Mouse (Mus musculus) lung, embryonic 16.5 days (tissue): Measurements from ENCODE around the gene Plxnc1. TPM values are rescaled to one million over a fixed set of nuclear protein-coding genes. Genes with fewer than 3 reads are reported as not detected.

Source experiments
- ATAC-seq: fragments of 200-750 bp; cut with Nextera tagmentation; 2 replicates; pipeline ENCODE4 v1.8.0; 2017; ENCODE audit warnings: low read depth, mild to moderate bottlenecking, moderate library complexity
- H3K27ac ChIP-seq: fragments of 300-500 bp; sonication (generic); 2 replicates; pipeline ENCODE4 v1.5.1; 2014; ENCODE audit warnings: mild to moderate bottlenecking, control low read depth, low read length
- H3K27me3 ChIP-seq: fragments of 300-500 bp; sonication (generic); 2 replicates; pipeline ENCODE4 v1.6.1; 2014; ENCODE audit warnings: low read depth, low read length, mixed read lengths; ENCODE audit not compliant: control insufficient read depth, insufficient read depth
- H3K36me3 ChIP-seq: fragments of 300-500 bp; sonication (generic); 2 replicates; pipeline ENCODE4 v1.6.1; 2014; ENCODE audit warnings: low read length; ENCODE audit not compliant: control insufficient read depth, insufficient read depth
- H3K4me1 ChIP-seq: fragments of 300-500 bp; sonication (generic); replicated peaks from 2 replicates; pipeline ENCODE4 v1.6.1; 2014; ENCODE audit warnings: low read length, mixed read lengths; ENCODE audit not compliant: control insufficient read depth, insufficient read depth
- H3K4me2 ChIP-seq: fragments of 300-500 bp; sonication (generic); 2 replicates; pipeline ENCODE4 v1.6.1; 2014; ENCODE audit warnings: low read depth, low read length, control low read depth
- H3K4me3 ChIP-seq: fragments of 300-500 bp; sonication (generic); 2 replicates; pipeline ENCODE4 v1.5.1; 2014; ENCODE audit warnings: mild to moderate bottlenecking, low read length, control low read depth
- H3K9ac ChIP-seq: fragments of 300-500 bp; sonication (generic); 2 replicates; pipeline ENCODE4 v1.6.1; 2014; ENCODE audit warnings: low read length, control low read depth
- H3K9me3 ChIP-seq: fragments of 300-500 bp; sonication (generic); 2 replicates; pipeline ENCODE4 v1.6.1; 2016; ENCODE audit warnings: low read length; ENCODE audit not compliant: control insufficient read depth
- WGBS: fragments of 180-500 bp; shearing (Covaris S2); extraction: QIAGEN DNeasy Blood & Tissue Kit; methylation state at CpG from one replicate; pipeline ENCODE4 v1.1.7; 2014; 5-methylcytosine and 5-hydroxymethylcytosine counted together
- polyA plus RNA-seq: library from polyadenylated mRNA; unstranded; fragments of >200 nt; fragmentation: Nextera tagmentation; extraction: Ambion mirVana; gene quantifications from 2 replicates; pipeline ENCODE4 v1.2.1, GENCODE M21; 2015

Plxnc1 gene
- polyA plus RNA-seq, 1 experiment from 2014 or later = 5.8 TPM

- no peak overlapping the region for H3K4me3 ChIP-seq
- ATAC-seq = no peak
- H3K27me3 ChIP-seq = no peaks in the 10 kb centered on the region
- H3K9me3 ChIP-seq = no peaks in the 10 kb centered on the region
- H3K27ac ChIP-seq = no peak overlapping the region
- no peaks in the 10 kb centered on the region for H3K36me3 ChIP-seq
- no peak overlapping the region for H3K4me2 ChIP-seq
- H3K9ac ChIP-seq = no peak overlapping the region
- peaks cover 6% of the 10 kb centered on the region; the same call in 1 of the 2 replicates for H3K4me1 ChIP-seq
- 76% methylated on average over 11 of the region's 11 CpGs for WGBS
Observed at GRCm38 (mm10) chr10:94908976-94909717, 35.5 kb downstream of the Plxnc1 start.

GRCm38 (mm10) chr10:94905689-94906473 lies 38.8 kb downstream of the Plxnc1 start:
- no peak for ATAC-seq
- Histone ChIP-seq H3K27ac (no peak overlapping the region), H3K9me3 (no peaks in the 10 kb centered on the region), H3K36me3 (no peaks in the 10 kb centered on the region), H3K27me3 (no peaks in the 10 kb centered on the region), H3K4me1 (0 out of 2 replicates have a peak, but pooled peaks cover 2% of the 10 kb centered on the region), H3K9ac (no peak overlapping the region), H3K4me3 (no peak overlapping the region), H3K4me2 (no peak overlapping the region)
- WGBS = 32% methylated on average over 21 of the region's 21 CpGs

- Histone ChIP-seq H3K9me3 (no peaks in the 10 kb centered on the region), H3K9ac (no peak overlapping the region), H3K27ac (no peak overlapping the region), H3K27me3 (no peaks in the 10 kb centered on the region), H3K4me2 (no peak overlapping the region), H3K36me3 (no peaks in the 10 kb centered on the region), H3K4me1 (0 out of 2 replicates have a peak, but pooled peaks cover 2% of the 10 kb centered on the region), H3K4me3 (no peak overlapping the region)
- 46% methylated on average over 4 of the region's 5 CpGs for WGBS
- no peak for ATAC-seq
Observed at GRCm38 (mm10) chr10:94905219-94905618, 39.4 kb downstream of the Plxnc1 start.

- Histone ChIP-seq H3K27ac (no peak overlapping the region), H3K9me3 (no peaks in the 10 kb centered on the region), H3K27me3 (no peaks in the 10 kb centered on the region), H3K9ac (no peak overlapping the region), H3K4me3 (no peak overlapping the region), H3K36me3 (no peaks in the 10 kb centered on the region), H3K4me2 (no peak overlapping the region), H3K4me1 (no peaks in the 10 kb centered on the region)
- WGBS = 87% methylated on average over 6 of the region's 6 CpGs
- no peak for ATAC-seq
Observed at GRCm38 (mm10) chr10:94896950-94897349, 47.7 kb downstream of the Plxnc1 start.

- Histone ChIP-seq H3K27ac (no peak overlapping the region), H3K27me3 (no peaks in the 10 kb centered on the region), H3K9me3 (no peaks in the 10 kb centered on the region), H3K9ac (no peak overlapping the region), H3K4me3 (no peak overlapping the region), H3K36me3 (no peaks in the 10 kb centered on the region), H3K4me1 (no peaks in the 10 kb centered on the region), H3K4me2 (no peak overlapping the region)
- 81% methylated on average over 2 of the region's 2 CpGs for WGBS
- ATAC-seq = no peak
Observed at GRCm38 (mm10) chr10:94896311-94896710, 48.3 kb downstream of the Plxnc1 start.

- Histone ChIP-seq H3K4me3 (no peak overlapping the region), H3K4me2 (no peak overlapping the region), H3K36me3 (no peaks in the 10 kb centered on the region), H3K27ac (no peak overlapping the region), H3K9me3 (no peaks in the 10 kb centered on the region), H3K27me3 (no peaks in the 10 kb centered on the region), H3K4me1 (no peaks in the 10 kb centered on the region), H3K9ac (no peak overlapping the region)
- 69% methylated on average over 3 of the region's 3 CpGs for WGBS
- no peak for ATAC-seq
Observed at GRCm38 (mm10) chr10:94895876-94896275, 48.8 kb downstream of the Plxnc1 start.

GRCm38 (mm10) chr10:94889735-94890134 lies 54.9 kb downstream of the Plxnc1 start:
- 70% methylated on average over 4 of the region's 4 CpGs for WGBS
- Histone ChIP-seq H3K9ac (no peak overlapping the region), H3K27me3 (no peaks in the 10 kb centered on the region), H3K4me1 (no peaks in the 10 kb centered on the region), H3K36me3 (no peaks in the 10 kb centered on the region), H3K4me2 (no peak overlapping the region), H3K9me3 (no peaks in the 10 kb centered on the region), H3K4me3 (no peak overlapping the region), H3K27ac (no peak overlapping the region)
- ATAC-seq = no peak

- no peaks in the 10 kb centered on the region for H3K4me1 ChIP-seq
- WGBS = 71% methylated on average over 6 of the region's 6 CpGs
Observed at GRCm38 (mm10) chr10:94883216-94883615, 61.4 kb downstream of the Plxnc1 start.

GRCm38 (mm10) chr10:94871506-94871905 lies 73.1 kb downstream of the Plxnc1 start:
- H3K9ac ChIP-seq = no peak overlapping the region
- H3K36me3 ChIP-seq = no peaks in the 10 kb centered on the region
- 57% methylated on average over 5 of the region's 5 CpGs for WGBS
- H3K9me3 ChIP-seq = no peaks in the 10 kb centered on the region
- H3K4me3 ChIP-seq = no peak overlapping the region
- no peak overlapping the region for H3K27ac ChIP-seq
- ATAC-seq = no peak
- H3K27me3 ChIP-seq = no peaks in the 10 kb centered on the region
- H3K4me2 ChIP-seq = no peak overlapping the region
- peaks cover 3% of the 10 kb centered on the region for H3K4me1 ChIP-seq

More at GRCm38 (mm10) chr10:94883216-94883615, 61.4 kb downstream of the Plxnc1 start:
- Histone ChIP-seq H3K4me2 (no peak overlapping the region), H3K9ac (no peak overlapping the region), H3K4me3 (no peak overlapping the region), H3K9me3 (no peaks in the 10 kb centered on the region), H3K27me3 (no peaks in the 10 kb centered on the region), H3K36me3 (no peaks in the 10 kb centered on the region), H3K27ac (no peak overlapping the region)
- no peak for ATAC-seq
